Mouse (Mus musculus): ENCODE data around the gene Faf1.

GRCm38 (mm10) chr4:109884333-109884732 is 207.9 kb downstream of the Faf1 start:
- TF ChIP-seq POLR2A (IDR thresholded peaks at IDR 0.05; ENCODE audit: control insufficient read depth, extremely low read depth, insufficient read depth, low read length, poor library complexity), result no peak
- TF ChIP-seq CTCF (IDR thresholded peaks at IDR 0.05; ENCODE audit: borderline replicate concordance, control insufficient read depth, extremely low read depth, insufficient read depth, low read length, poor library complexity), result no peak
